Mouse (Mus musculus) layer of hippocampus, postnatal 14 days (tissue): ENCODE results near the gene Usmg5. TPM values are rescaled to one million over a fixed set of nuclear protein-coding genes. Genes with fewer than 3 reads are reported as not detected.
"Not testable (repeated sequence)": the region's sequence is repeated elsewhere in the genome, so short reads cannot be mapped to it uniquely, and the experiment has no call there.

ENCODE experiments used
- DNase-seq, 2 experiments: peaks; one replicate each; pipeline ENCODE4 v3.0.0; 2021 to 2022; ENCODE audit warnings: low spot score in 2 of 2, mixed read lengths in 1 of 2
- long read RNA-seq, 2 experiments: library from polyadenylated mRNA; stranded (forward); transcript quantifications; one replicate each; pipeline ENCODE4 v2.0.0; 2021
- total RNA-seq, 2 experiments: library from RNA; stranded (reverse); gene quantifications; 2 replicates each; pipeline ENCODE4 v1.2.3; 2021

Usmg5 gene
- total RNA-seq: 100 to 1,000 TPM; 874 to 891 TPM
- long read RNA-seq, experiment 1, transcript Usmg5-201 (4 exons, 362 nt): major isoform, 179 of 184 reads
- long read RNA-seq, experiment 1, partial matches to known transcripts: 4 of 184 reads
- long read RNA-seq, experiment 1, other reads (novel, unspliced or antisense): 1 of 184 reads
- long read RNA-seq, experiment 2, transcript Usmg5-201 (4 exons, 362 nt): major isoform, 519 of 532 reads
- long read RNA-seq, experiment 2, partial matches to known transcripts: 6 of 532 reads
- long read RNA-seq, experiment 2, other reads (novel, unspliced or antisense): 7 of 532 reads

- peak; percentile 95 to 98 for DNase-seq
Observed at GRCm38 (mm10) chr19:47090550-47091156, at the start of gene Usmg5, which contains the start of gene Pdcd11. Gene Usmg5 (minus strand): TSS chr19:47090647. Gene Pdcd11 (plus strand): TSS chr19:47090768.

- DNase-seq: not testable (repeated sequence)
Observed at GRCm38 (mm10) chr19:47139611-47140010, 49.2 kb upstream of the Usmg5 start.

GRCm38 (mm10) chr19:47137771-47138421 lies 47.4 kb upstream of the Usmg5 start, which contains the start of gene Calhm2:
Gene Calhm2 (minus strand): TSS chr19:47138294.
- peak; percentile 45 to 56 for DNase-seq

- peak; percentile 43 to 60 for DNase-seq
Observed at GRCm38 (mm10) chr19:47137051-47137581, 46.7 kb upstream of the Usmg5 start.

GRCm38 (mm10) chr19:47136170-47136569 lies 45.7 kb upstream of the Usmg5 start:
- DNase-seq: no peak

GRCm38 (mm10) chr19:47135568-47135967 lies 45.1 kb upstream of the Usmg5 start:
- no peak for DNase-seq

- no peak for DNase-seq
Observed at GRCm38 (mm10) chr19:47133161-47133560, 42.7 kb upstream of the Usmg5 start.

- no peak for DNase-seq
Observed at GRCm38 (mm10) chr19:47130551-47131125, 40.2 kb upstream of the Usmg5 start.

- no peak for DNase-seq
Observed at GRCm38 (mm10) chr19:47128835-47129234, 38.4 kb upstream of the Usmg5 start.

- no peak for DNase-seq
Observed at GRCm38 (mm10) chr19:47128164-47128563, 37.7 kb upstream of the Usmg5 start.

GRCm38 (mm10) chr19:47122802-47123201 lies 32.4 kb upstream of the Usmg5 start:
- no peak for DNase-seq

- DNase-seq: peak in 1 of 2 experiments; percentile 44
Observed at GRCm38 (mm10) chr19:47121054-47121453, 30.6 kb upstream of the Usmg5 start.

- peak in 1 of 2 experiments; percentile 47 for DNase-seq
Observed at GRCm38 (mm10) chr19:47118634-47119033, 28.2 kb upstream of the Usmg5 start.

GRCm38 (mm10) chr19:47104641-47105271 lies 14.3 kb upstream of the Usmg5 start:
- DNase-seq: no peak

- DNase-seq: no peak
Observed at GRCm38 (mm10) chr19:47101080-47101479, 10.6 kb upstream of the Usmg5 start.

- peak in 1 of 2 experiments; percentile 11 for DNase-seq
Observed at GRCm38 (mm10) chr19:47089718-47090525, 525 bp downstream of the Usmg5 start.

- no peak for DNase-seq
Observed at GRCm38 (mm10) chr19:47088226-47088625, 2.2 kb downstream of the Usmg5 start.

- peak; percentile 78 to 86 for DNase-seq
Observed at GRCm38 (mm10) chr19:47067924-47068611, 22.4 kb downstream of the Usmg5 start.

- DNase-seq: peak; percentile 97
Observed at GRCm38 (mm10) chr19:47067096-47067882, 23.2 kb downstream of the Usmg5 start, which contains the start of gene Taf5. Gene Taf5 (plus strand): TSS chr19:47067746.
